Comparison of ENCODE assay signal across 11 mouse cellular contexts in genomic region chr12:112927265-112927664, GRCm38 (mm10). TPM values are rescaled to one million over a fixed set of nuclear protein-coding genes. Genes with fewer than 3 reads are reported as not detected.
DNase-seq lines count a peak whose midpoint lies in the region; ATAC-seq and TF ChIP-seq lines count a peak whose summit lies in the region.
"Had no signal": no experiment of that assay in that cellular context is flagged by ENCODE, and none has a peak within 500 bp of the region (broad histone marks: within the 10 kb centered on the region; RNA-seq: fewer than 3 reads in every experiment).

No protein-coding gene starts in this region.

- H3K9ac ChIP-seq in forebrain, embryonic 14.5 days (ENCODE audit: low read length) = no peak overlapping the region
- no peak overlapping the region for H3K9ac ChIP-seq in forebrain, embryonic 16.5 days (replicated peaks; ENCODE audit: low read depth, low read length)
- no peak overlapping the region for H3K9ac ChIP-seq in lung, postnatal 0 days (replicated peaks; ENCODE audit: low read depth)

- peaks cover 41% of the 10 kb centered on the region for H3K27me3 ChIP-seq in forebrain, embryonic 14.5 days (replicated peaks; ENCODE audit: control insufficient read depth, insufficient read depth, low read length)
- H3K27me3 ChIP-seq in forebrain, embryonic 16.5 days (replicated peaks; ENCODE audit: control insufficient read depth, insufficient read depth, low read length) = peaks cover 17% of the 10 kb centered on the region; the same call in 1 of the 2 replicates
- H3K27me3 ChIP-seq in lung, postnatal 0 days (replicated peaks; ENCODE audit: insufficient read depth, low read length) = peaks cover 10% of the 10 kb centered on the region; the same call in 1 of the 2 replicates
- H3K27me3 ChIP-seq in midbrain, embryonic 10.5 days (ENCODE audit: low read depth, poor library complexity, severe bottlenecking) = peaks cover 81% of the 10 kb centered on the region

- TF ChIP-seq EP300 in lung, postnatal 0 days (IDR thresholded peaks at IDR 0.05) = no peak

- intact Hi-C loops in left cerebral cortex, postnatal 25 days (cut with DNase I) = loop anchor here (5.0 kb wide), 1 partner anchor 50 kb away; no protein-coding TSS in a partner anchor

- peaks cover 8% of the 10 kb centered on the region for H3K4me1 ChIP-seq in forebrain, embryonic 14.5 days (ENCODE audit: control insufficient read depth, insufficient read depth, low read length)
- H3K4me1 ChIP-seq in forebrain, embryonic 16.5 days (replicated peaks; ENCODE audit: control insufficient read depth, insufficient read depth, low read length) = peaks cover 28% of the 10 kb centered on the region
- peaks cover 9% of the 10 kb centered on the region for H3K4me1 ChIP-seq in lung, postnatal 0 days (ENCODE audit: insufficient read depth, low read depth, low read length)
- H3K4me1 ChIP-seq in midbrain, embryonic 10.5 days = peaks cover 62% of the 10 kb centered on the region

- H3K36me3 ChIP-seq in forebrain, embryonic 14.5 days (ENCODE audit: control insufficient read depth, insufficient read depth, low read length) = no peaks in the 10 kb centered on the region
- no peaks in the 10 kb centered on the region for H3K36me3 ChIP-seq in forebrain, embryonic 16.5 days (ENCODE audit: control insufficient read depth, insufficient read depth)
- no peaks in the 10 kb centered on the region for H3K36me3 ChIP-seq in lung, postnatal 0 days (ENCODE audit: insufficient read depth, low read length)
- H3K36me3 ChIP-seq in midbrain, embryonic 10.5 days = no peaks in the 10 kb centered on the region

- H3K9me3 ChIP-seq in forebrain, embryonic 14.5 days (replicated peaks; ENCODE audit: control insufficient read depth, low read length) = no peaks in the 10 kb centered on the region
- H3K9me3 ChIP-seq in forebrain, embryonic 16.5 days (ENCODE audit: control insufficient read depth, low read length) = no peaks in the 10 kb centered on the region
- H3K9me3 ChIP-seq in lung, postnatal 0 days (ENCODE audit: low read length) = no peaks in the 10 kb centered on the region
- H3K9me3 ChIP-seq in midbrain, embryonic 10.5 days (replicated peaks) = no peaks in the 10 kb centered on the region

- DNase-seq in forebrain, embryonic 14.5 days (ENCODE audit: low spot score) = no peak
- no peak for DNase-seq in lung, postnatal 0 days (ENCODE audit: low spot score)
- DNase-seq in lung, adult 18-20 months = no peak
- DNase-seq in midbrain, embryonic 10.5 days (ENCODE audit: low spot score) = no peak
- DNase-seq in testis, postnatal 14 days (ENCODE audit: low spot score) = peak; percentile 43
- no peak for DNase-seq in left cerebral cortex, postnatal 25 days (ENCODE audit: low spot score in 2 of 2)
- no peak for DNase-seq in layer of hippocampus, postnatal 25 days (ENCODE audit: extremely low spot score in 1 of 2, low spot score in 1 of 2)
- DNase-seq: gastrocnemius, postnatal 14 days; kidney, adult 18-20 months had no signal

- 62% methylated on average over 14 of the region's 14 CpGs for WGBS in forebrain, embryonic 14.5 days
- 62% methylated on average over 14 of the region's 14 CpGs for WGBS in forebrain, embryonic 16.5 days
- WGBS in lung, postnatal 0 days = 45% methylated on average over 14 of the region's 14 CpGs
- 73% methylated on average over 14 of the region's 14 CpGs for WGBS in midbrain, embryonic 10.5 days

- no peak for ATAC-seq in forebrain, embryonic 14.5 days
- no peak for ATAC-seq in forebrain, embryonic 16.5 days
- ATAC-seq in lung, postnatal 0 days = no peak

- no peak overlapping the region for H3K27ac ChIP-seq in forebrain, embryonic 14.5 days (ENCODE audit: low read depth, low read length)
- no peak overlapping the region for H3K27ac ChIP-seq in forebrain, embryonic 16.5 days (ENCODE audit: low read length)
- no peak overlapping the region for H3K27ac ChIP-seq in lung, postnatal 0 days (ENCODE audit: low read length)
- no peak overlapping the region for H3K27ac ChIP-seq in midbrain, embryonic 10.5 days (replicated peaks)

- no peak for TF ChIP-seq CTCF in lung, postnatal 0 days (IDR thresholded peaks at IDR 0.05)

- H3K4me3 ChIP-seq in forebrain, embryonic 14.5 days (ENCODE audit: low read depth, low read length) = no peak overlapping the region
- no peak overlapping the region for H3K4me3 ChIP-seq in forebrain, embryonic 16.5 days (replicated peaks; ENCODE audit: low read length)
- H3K4me3 ChIP-seq in lung, postnatal 0 days (ENCODE audit: low read depth, low read length) = no peak overlapping the region
- peak overlapping the region; percentile 22 for H3K4me3 ChIP-seq in midbrain, embryonic 10.5 days

- peak overlapping the region; percentile 75; the same call in 1 of the 2 replicates for H3K4me2 ChIP-seq in forebrain, embryonic 14.5 days (ENCODE audit: low read length)
- no peak overlapping the region; the same call in 1 of the 2 replicates for H3K4me2 ChIP-seq in forebrain, embryonic 16.5 days (ENCODE audit: low read length)
- H3K4me2 ChIP-seq in lung, postnatal 0 days (replicated peaks; ENCODE audit: low read depth, low read length) = peak overlapping the region; percentile 91; the same call in 1 of the 2 replicates
- H3K4me2 ChIP-seq: liver, embryonic 11.5 days had no signal

RNA-seq across cellular contexts. Expression of gene Jag2, which starts 2.3 kb away (rescaled TPM):
- 5.3 and 7.5 TPM in 2 replicates for polyA plus RNA-seq in forebrain, embryonic 14.5 days (2014; fragmentation: Nextera tagmentation; extraction: Ambion mirVana)
- polyA plus RNA-seq in forebrain, embryonic 16.5 days (2015; fragmentation: Nextera tagmentation; extraction: Ambion mirVana) = 7.9 and 10.7 TPM in 2 replicates
- polyA plus RNA-seq in lung, postnatal 0 days (2015; fragmentation: Nextera tagmentation; extraction: Ambion mirVana) = 6.0 and 7.7 TPM in 2 replicates
- 2.4 and 2.8 TPM in 2 replicates for polyA plus RNA-seq in midbrain, embryonic 10.5 days (2016; fragmentation: Nextera tagmentation; extraction: Ambion mirVana)
- total RNA-seq in left cerebral cortex, postnatal 25 days (2021) = 10 to 100 TPM; 50.1 to 55.1 TPM
- 10 to 100 TPM; 40.3 to 46.3 TPM for total RNA-seq in layer of hippocampus, postnatal 25 days (2021)

RNA-seq across cellular contexts. Expression of gene Nudt14, which starts 14.7 kb away (rescaled TPM):
- polyA plus RNA-seq in forebrain, embryonic 14.5 days (2014; fragmentation: Nextera tagmentation; extraction: Ambion mirVana) = 62.8 and 75.9 TPM in 2 replicates
- polyA plus RNA-seq in forebrain, embryonic 16.5 days (2015; fragmentation: Nextera tagmentation; extraction: Ambion mirVana) = 53.4 and 57.0 TPM in 2 replicates
- 101 TPM in 2 replicates for polyA plus RNA-seq in lung, postnatal 0 days (2015; fragmentation: Nextera tagmentation; extraction: Ambion mirVana)
- polyA plus RNA-seq in midbrain, embryonic 10.5 days (2016; fragmentation: Nextera tagmentation; extraction: Ambion mirVana) = 66.4 and 76.4 TPM in 2 replicates
- total RNA-seq in left cerebral cortex, postnatal 25 days (2021) = 10 to 100 TPM; 10.8 to 11.5 TPM
- 10 to 100 TPM; 10.8 to 11.9 TPM for total RNA-seq in layer of hippocampus, postnatal 25 days (2021)

RNA-seq across cellular contexts. Expression of gene Btbd6, which starts 49.0 kb away (rescaled TPM):
- 35.0 and 37.5 TPM in 2 replicates for polyA plus RNA-seq in forebrain, embryonic 14.5 days (2014; fragmentation: Nextera tagmentation; extraction: Ambion mirVana)
- 41.4 and 49.7 TPM in 2 replicates for polyA plus RNA-seq in forebrain, embryonic 16.5 days (2015; fragmentation: Nextera tagmentation; extraction: Ambion mirVana)
- 20.2 and 23.4 TPM in 2 replicates for polyA plus RNA-seq in lung, postnatal 0 days (2015; fragmentation: Nextera tagmentation; extraction: Ambion mirVana)
- 20.5 and 22.7 TPM in 2 replicates for polyA plus RNA-seq in midbrain, embryonic 10.5 days (2016; fragmentation: Nextera tagmentation; extraction: Ambion mirVana)
- 10 to 100 TPM; 55.9 to 60.9 TPM for total RNA-seq in left cerebral cortex, postnatal 25 days (2021)
- total RNA-seq in layer of hippocampus, postnatal 25 days (2021) = 10 to 100 TPM; 55.3 to 56.5 TPM

RNA-seq across cellular contexts. Expression of gene Gpr132, which starts 59.2 kb away (rescaled TPM):
- polyA plus RNA-seq in forebrain, embryonic 14.5 days (2014; fragmentation: Nextera tagmentation; extraction: Ambion mirVana) = not detected in 2 replicates
- polyA plus RNA-seq in forebrain, embryonic 16.5 days (2015; fragmentation: Nextera tagmentation; extraction: Ambion mirVana) = not detected in 2 replicates
- polyA plus RNA-seq in lung, postnatal 0 days (2015; fragmentation: Nextera tagmentation; extraction: Ambion mirVana) = 0.25 and 0.40 TPM in 2 replicates
- not detected in 2 replicates for polyA plus RNA-seq in midbrain, embryonic 10.5 days (2016; fragmentation: Nextera tagmentation; extraction: Ambion mirVana)
- total RNA-seq in left cerebral cortex, postnatal 25 days (2021) = not detected
- under 1 TPM in 1 of 2 experiments, not detected in 1; 0.10 TPM for total RNA-seq in layer of hippocampus, postnatal 25 days (2021)
